Mouse (Mus musculus): ENCODE results near the gene Kbtbd13. TPM values are rescaled to one million over a fixed set of nuclear protein-coding genes. Genes with fewer than 3 reads are reported as not detected.

Kbtbd13 gene
- total and polyA plus RNA-seq, 3 experiments, result not detected

DNA sequence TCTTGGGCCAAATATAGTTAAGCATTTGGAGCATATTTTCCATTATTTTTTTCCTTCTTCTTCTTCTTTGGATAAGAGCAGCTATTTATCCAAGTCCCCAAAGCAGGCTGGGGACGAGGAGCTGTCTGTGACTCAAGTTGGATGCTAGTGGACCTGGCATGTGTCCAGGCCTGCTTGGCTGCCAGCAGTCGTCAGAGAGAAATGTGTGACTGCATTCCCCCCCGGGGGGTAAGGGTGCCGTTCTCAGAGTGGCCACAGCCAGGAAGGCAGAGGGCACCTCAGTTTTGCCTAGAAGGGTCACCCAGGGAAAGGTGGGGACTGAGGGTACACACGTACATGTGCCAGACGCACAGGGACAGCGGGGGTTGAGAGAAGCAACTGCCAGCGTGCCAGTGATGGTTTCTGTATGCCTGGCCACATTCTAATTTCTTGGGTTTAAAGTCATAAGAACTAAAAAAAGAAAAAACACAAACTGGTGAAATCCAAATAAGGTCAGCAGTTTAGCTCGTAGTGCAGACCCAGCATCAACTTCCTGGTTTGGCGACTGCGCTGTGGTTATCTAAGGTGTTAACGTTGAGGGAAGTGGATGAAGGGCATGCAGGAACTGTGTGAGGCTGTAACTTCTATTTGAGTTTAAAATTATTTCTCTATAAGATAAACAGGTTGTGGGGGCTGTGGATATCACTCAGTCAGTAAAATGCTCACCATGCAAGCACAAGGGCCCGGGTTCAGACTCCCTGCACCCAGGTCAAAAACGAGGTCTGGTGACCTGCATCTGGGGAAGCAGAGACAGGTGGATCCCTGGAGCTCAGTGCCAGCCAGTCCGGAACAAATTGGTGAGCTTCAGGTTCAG lies 13.1 kb upstream of the Kbtbd13 start:
- peak; percentile 75 for DNase-seq (ENCODE audit: low read depth, low spot score)
- Histone ChIP-seq H3K36me3 (ENCODE audit: control insufficient read depth in 1 of 2, insufficient read depth in 2 of 2, low read length in 2 of 2) (peaks cover 0 to 2% of the 10 kb centered on the region in 2 experiments; a peak in 1 of 4 replicates), H3K4me3 (ENCODE audit: control insufficient read depth in 1 of 2, insufficient read depth in 1 of 2, low read depth in 2 of 2, low read length in 2 of 2) (peak overlapping the region; percentile 47 to 55; a peak in 3 of 4 replicates), H3K79me2 (ENCODE audit: control insufficient read depth, insufficient read depth, low read length, poor library complexity) (no peaks in the 10 kb centered on the region), H3K27ac (ENCODE audit: control insufficient read depth, low read depth, low read length) (peak overlapping the region; percentile 13; the same call in 1 of the 2 replicates), H3K9ac (ENCODE audit: control insufficient read depth, low read depth, low read length, poor library complexity, severe bottlenecking) (peak overlapping the region; percentile 56), H3K4me1 (ENCODE audit: control insufficient read depth in 1 of 2, insufficient read depth in 2 of 2, low read length in 2 of 2) (peaks cover 0 to 3% of the 10 kb centered on the region in 2 experiments; a peak in 1 of 4 replicates), H3K27me3 (ENCODE audit: control insufficient read depth in 1 of 2, insufficient read depth in 2 of 2, low read length in 2 of 2) (no peaks in the 10 kb centered on the region), H3K9me3 (replicated peaks; ENCODE audit: insufficient read depth, low read length) (no peaks in the 10 kb centered on the region)
- TF ChIP-seq GABPA (IDR thresholded peaks at IDR 0.05; ENCODE audit: low read depth, low read length) (no peak), USF1 (IDR thresholded peaks at IDR 0.05; ENCODE audit: low read depth, low read length) (no peak), MYB (IDR thresholded peaks at IDR 0.05; ENCODE audit: low read depth, low read length) (no peak), HCFC1 (IDR thresholded peaks at IDR 0.05; ENCODE audit: low read depth, low read length) (peak; percentile 28; the same call in 1 of the 2 replicates), POLR2AphosphoS5 (IDR thresholded peaks at IDR 0.05; ENCODE audit: borderline replicate concordance, low read depth, low read length) (no peak), MYC (IDR thresholded peaks at IDR 0.05; ENCODE audit: low read depth, low read length) (no peak), ZMIZ1 (IDR thresholded peaks at IDR 0.05; ENCODE audit: low read depth, low read length) (no peak), E2F4 (IDR thresholded peaks at IDR 0.05; ENCODE audit: borderline replicate concordance, low read depth, low read length) (no peak), RAD21 (IDR thresholded peaks at IDR 0.05; ENCODE audit: low read depth, low read length) (no peak), TAL1 (IDR thresholded peaks at IDR 0.05; ENCODE audit: low read length) (no peak), MAX (IDR thresholded peaks at IDR 0.05; ENCODE audit: low read length) (peak; percentile 86), MAFK (IDR thresholded peaks at IDR 0.05; ENCODE audit: borderline replicate concordance, low read depth, low read length) (no peak), ZKSCAN1 (IDR thresholded peaks at IDR 0.05; ENCODE audit: low read depth, low read length) (no peak), MEF2A (IDR thresholded peaks at IDR 0.05; ENCODE audit: extremely low read depth, insufficient replicate concordance, low read depth, low read length, poor library complexity, severe bottlenecking) (no peak), POLR2A (IDR thresholded peaks at IDR 0.05; ENCODE audit: control insufficient read depth in 1 of 2, insufficient read depth in 1 of 2, low read depth in 1 of 2, low read length in 2 of 2, poor library complexity in 1 of 2) (0 out of 4 replicates have a peak, but pooled peaks of 1 of the 2 experiments have one; percentile 31), SIN3A (IDR thresholded peaks at IDR 0.05; ENCODE audit: low read length) (no peak), GATA1 (IDR thresholded peaks at IDR 0.05; ENCODE audit: low read depth, low read length) (peak; percentile 57; the same call in 1 of the 2 replicates), NELFE (IDR thresholded peaks at IDR 0.05; ENCODE audit: low read depth, low read length) (no peak), KAT2A (conservative IDR thresholded peaks at IDR 0.05; ENCODE audit: low read depth, low read length) (no peak), CHD1 (IDR thresholded peaks at IDR 0.05; ENCODE audit: low read depth, low read length) (no peak), ZNF384 (IDR thresholded peaks at IDR 0.05; ENCODE audit: low read depth, low read length) (no peak), TBP (IDR thresholded peaks at IDR 0.05; ENCODE audit: low read depth, low read length) (no peak), ETS1 (IDR thresholded peaks at IDR 0.05; ENCODE audit: low read depth, low read length) (0 out of 2 replicates have a peak, but pooled peaks have one; percentile 9), TCF12 (IDR thresholded peaks at IDR 0.05; ENCODE audit: low read depth, low read length) (no peak), UBTF (IDR thresholded peaks at IDR 0.05; ENCODE audit: borderline replicate concordance, insufficient read depth, low read depth, low read length) (no peak), RCOR1 (IDR thresholded peaks at IDR 0.05; ENCODE audit: low read depth, low read length) (no peak), NRF1 (IDR thresholded peaks at IDR 0.05; ENCODE audit: insufficient read depth, low read depth, low read length, poor library complexity, severe bottlenecking) (peak; percentile 43; the same call in 1 of the 2 replicates), ELF1 (IDR thresholded peaks at IDR 0.05; ENCODE audit: low read depth, low read length) (peak; percentile 90), ZC3H11A (IDR thresholded peaks at IDR 0.05; ENCODE audit: low read depth, low read length) (no peak), EP300 (IDR thresholded peaks at IDR 0.05; ENCODE audit: low read depth in 1 of 2, low read length in 2 of 2) (0 out of 4 replicates have a peak, but pooled peaks of 1 of the 2 experiments have one; percentile 10)

All from MEL (cell line).